ENCODE assay signal across 8 mouse cellular contexts in genomic region chr16:20715566-20715965, GRCm38 (mm10). TPM values are rescaled to one million over a fixed set of nuclear protein-coding genes. Genes with fewer than 3 reads are reported as not detected.
A peak's percentile ranks its signal among the peaks of the same experiment; 100 is the strongest.
DNase-seq lines count a peak whose midpoint lies in the region; ATAC-seq lines count a peak whose summit lies in the region.

No protein-coding gene starts in this region.

- peak overlapping the region; percentile 49 for H3K4me3 ChIP-seq in limb, embryonic 11.5 days (ENCODE audit: low read depth, low read length)
- peak overlapping the region; percentile 58 for H3K4me3 ChIP-seq in stomach, embryonic 14.5 days (ENCODE audit: low read depth, low read length)

- no peaks in the 10 kb centered on the region for H3K27me3 ChIP-seq in limb, embryonic 11.5 days (ENCODE audit: control insufficient read depth, insufficient read depth, low read length)
- no peaks in the 10 kb centered on the region for H3K27me3 ChIP-seq in stomach, embryonic 14.5 days (ENCODE audit: control insufficient read depth, insufficient read depth, low read length)

- peaks cover 22% of the 10 kb centered on the region for H3K4me1 ChIP-seq in limb, embryonic 11.5 days (ENCODE audit: control insufficient read depth, insufficient read depth, low read length)
- H3K4me1 ChIP-seq in stomach, embryonic 14.5 days (ENCODE audit: control insufficient read depth, insufficient read depth, low read length): peaks cover 24% of the 10 kb centered on the region; the same call in 1 of the 2 replicates

- peak overlapping the region; percentile 68 for H3K27ac ChIP-seq in limb, embryonic 11.5 days (replicated peaks; ENCODE audit: low read depth, low read length)
- H3K27ac ChIP-seq in stomach, embryonic 14.5 days (ENCODE audit: low read length): peak overlapping the region; percentile 96

- DNase-seq in cerebellum, adult 9-11 months: peak; percentile 53
- DNase-seq in cerebellum, adult 18-20 months: no peak
- peak; percentile 20 to 36 for DNase-seq in right cerebral cortex, adult 2 months (ENCODE audit: low spot score in 2 of 2)
- no peak for DNase-seq in right cerebral cortex, postnatal 36 days (ENCODE audit: low spot score in 2 of 2)
- DNase-seq in limb, embryonic 11.5 days (ENCODE audit: low spot score): no peak
- DNase-seq in layer of hippocampus, adult 11-12 months (ENCODE audit: low spot score): no peak
- no peak for DNase-seq in layer of hippocampus, postnatal 36 days

- peaks cover 9% of the 10 kb centered on the region; the same call in 1 of the 2 replicates for H3K36me3 ChIP-seq in limb, embryonic 11.5 days (ENCODE audit: control insufficient read depth, insufficient read depth, low read length)
- no peaks in the 10 kb centered on the region for H3K36me3 ChIP-seq in stomach, embryonic 14.5 days (ENCODE audit: control insufficient read depth, insufficient read depth, low read length)

- ATAC-seq in limb, embryonic 11.5 days (ENCODE audit: insufficient number of reproducible peaks, low FRiP score, low TSS enrichment, low read depth): no peak; the same call in 1 of the 2 replicates
- ATAC-seq in stomach, embryonic 14.5 days (ENCODE audit: insufficient number of reproducible peaks, insufficient read depth, low FRiP score, low read depth): no peak

- H3K9ac ChIP-seq in limb, embryonic 11.5 days (ENCODE audit: low read length): peak overlapping the region; percentile 70
- H3K9ac ChIP-seq in stomach, embryonic 14.5 days (replicated peaks; ENCODE audit: low read depth, low read length): peak overlapping the region; percentile 56

- no peaks in the 10 kb centered on the region for H3K9me3 ChIP-seq in limb, embryonic 11.5 days (ENCODE audit: control insufficient read depth, low read length)
- H3K9me3 ChIP-seq in stomach, embryonic 14.5 days (ENCODE audit: control insufficient read depth, low read depth, low read length): no peaks in the 10 kb centered on the region

- peak overlapping the region; percentile 72 for H3K4me2 ChIP-seq in limb, embryonic 11.5 days (ENCODE audit: low read depth, severe bottlenecking)
- H3K4me2 ChIP-seq in stomach, embryonic 14.5 days (replicated peaks; ENCODE audit: low read depth, low read length): peak overlapping the region; percentile 93

- 2% methylated on average over 12 of the region's 12 CpGs for WGBS in limb, embryonic 11.5 days
- WGBS in stomach, embryonic 14.5 days: 2% methylated on average over 12 of the region's 12 CpGs

RNA-seq across cellular contexts. Expression of gene Polr2h, which starts 1.9 kb away (rescaled TPM):
- polyA plus RNA-seq in limb, embryonic 11.5 days (2014; fragmentation: Nextera tagmentation; extraction: Ambion mirVana): 136 and 140 TPM in 2 replicates
- 105 and 113 TPM in 2 replicates for polyA plus RNA-seq in stomach, embryonic 14.5 days (2014; fragmentation: Nextera tagmentation; extraction: Ambion mirVana)
- 10 to 100 TPM; 24.8 to 24.9 TPM for total RNA-seq in layer of hippocampus, postnatal 36 days (2021)

RNA-seq across cellular contexts. Expression of gene Clcn2, which starts 2.0 kb away (rescaled TPM):
- polyA plus RNA-seq in limb, embryonic 11.5 days (2014; fragmentation: Nextera tagmentation; extraction: Ambion mirVana): 21.0 and 23.1 TPM in 2 replicates
- 13.2 and 15.8 TPM in 2 replicates for polyA plus RNA-seq in stomach, embryonic 14.5 days (2014; fragmentation: Nextera tagmentation; extraction: Ambion mirVana)
- total RNA-seq in layer of hippocampus, postnatal 36 days (2021): 10 to 100 TPM; 66.0 to 71.3 TPM

RNA-seq across cellular contexts. Expression of gene Chrd, which starts 17.4 kb away (rescaled TPM):
- polyA plus RNA-seq in limb, embryonic 11.5 days (2014; fragmentation: Nextera tagmentation; extraction: Ambion mirVana): 2.0 and 3.4 TPM in 2 replicates
- polyA plus RNA-seq in stomach, embryonic 14.5 days (2014; fragmentation: Nextera tagmentation; extraction: Ambion mirVana): 4.5 and 5.4 TPM in 2 replicates
- 10 to 100 TPM; 86.1 to 88.4 TPM for total RNA-seq in layer of hippocampus, postnatal 36 days (2021)

RNA-seq across cellular contexts. Expression of gene Thpo, which starts 18.7 kb away (rescaled TPM):
- 0.28 and 0.71 TPM in 2 replicates for polyA plus RNA-seq in limb, embryonic 11.5 days (2014; fragmentation: Nextera tagmentation; extraction: Ambion mirVana)
- polyA plus RNA-seq in stomach, embryonic 14.5 days (2014; fragmentation: Nextera tagmentation; extraction: Ambion mirVana): 0.88 and 1.2 TPM in 2 replicates
- total RNA-seq in layer of hippocampus, postnatal 36 days (2021): 10 to 100 TPM; 14.1 to 15.8 TPM

RNA-seq across cellular contexts. Expression of gene Fam131a, which starts 22.5 kb away (rescaled TPM):
- polyA plus RNA-seq in limb, embryonic 11.5 days (2014; fragmentation: Nextera tagmentation; extraction: Ambion mirVana): 3.5 and 4.1 TPM in 2 replicates
- polyA plus RNA-seq in stomach, embryonic 14.5 days (2014; fragmentation: Nextera tagmentation; extraction: Ambion mirVana): 7.5 and 8.3 TPM in 2 replicates
- 100 to 1,000 TPM; 415 to 465 TPM for total RNA-seq in layer of hippocampus, postnatal 36 days (2021)

Comparison
In these comparisons a context has a peak if more than half of its experiments do, and no peak if none do; other contexts are left out.
1. DNase-seq: peak in cerebellum, adult 9-11 months (single experiment) and right cerebral cortex, adult 2 months (2 of 2); none in cerebellum, adult 18-20 months (0 of 2), right cerebral cortex, postnatal 36 days (0 of 2), limb, embryonic 11.5 days (single experiment), layer of hippocampus, adult 11-12 months (single experiment) and layer of hippocampus, postnatal 36 days (0 of 2).